Mouse (Mus musculus) midbrain, embryonic 10.5 days (tissue): ENCODE measurements around the gene Nebl. TPM values are rescaled to one million over a fixed set of nuclear protein-coding genes. Genes with fewer than 3 reads are reported as not detected.
A peak's percentile ranks its signal among the peaks of the same experiment; 100 is the strongest.

ENCODE experiments used
- DNase-seq: peaks from one replicate; pipeline ENCODE4 v3.0.0-alpha.2; 2017; ENCODE audit warnings: low spot score
- H3K27ac ChIP-seq: fragments of 300-500 bp; sonication (generic); replicated peaks from 2 replicates; pipeline ENCODE4 v1.5.1; 2016; ENCODE audit warnings: mild to moderate bottlenecking
- H3K27me3 ChIP-seq: fragments of 300-500 bp; sonication (generic); 2 replicates; pipeline ENCODE4 v1.6.1; 2016; ENCODE audit warnings: low read depth, mild to moderate bottlenecking; ENCODE audit not compliant: poor library complexity, severe bottlenecking
- H3K36me3 ChIP-seq: fragments of 300-500 bp; sonication (generic); 2 replicates; pipeline ENCODE4 v1.6.1; 2016; ENCODE audit warnings: mild to moderate bottlenecking, moderate library complexity
- H3K4me1 ChIP-seq: fragments of 300-500 bp; sonication (generic); 2 replicates; pipeline ENCODE4 v1.6.1; 2016
- H3K4me3 ChIP-seq: fragments of 300-500 bp; sonication (generic); 2 replicates; pipeline ENCODE4 v1.5.1; 2016; ENCODE audit warnings: mild to moderate bottlenecking, moderate library complexity
- H3K9me3 ChIP-seq: fragments of 300-500 bp; sonication (generic); replicated peaks from 2 replicates; pipeline ENCODE4 v1.6.1; 2016; ENCODE audit warnings: mild to moderate bottlenecking
- WGBS: fragments of 180-500 bp; shearing (Covaris S2); methylation state at CpG from one replicate; pipeline ENCODE4 v1.1.7; 2016; 5-methylcytosine and 5-hydroxymethylcytosine counted together
- polyA plus RNA-seq: library from polyadenylated mRNA; unstranded; fragments of >200 nt; fragmentation: Nextera tagmentation; extraction: Ambion mirVana; gene quantifications from 2 replicates; pipeline ENCODE4 v1.2.1, GENCODE M21; 2016

The Nebl gene
- polyA plus RNA-seq, 1 experiment from 2014 or later = 4.4 TPM

GRCm38 (mm10) chr2:17702481-17703169, 28.6 kb downstream of the Nebl start:
- WGBS = 70% methylated on average over 7 of the region's 7 CpGs
- no peak overlapping the region for H3K4me3 ChIP-seq
- no peak for DNase-seq
- H3K27me3 ChIP-seq = no peaks in the 10 kb centered on the region
- H3K9me3 ChIP-seq = no peaks in the 10 kb centered on the region
- H3K4me1 ChIP-seq = peaks cover 43% of the 10 kb centered on the region
- no peak overlapping the region for H3K27ac ChIP-seq
- H3K36me3 ChIP-seq = no peaks in the 10 kb centered on the region

- Histone ChIP-seq H3K4me3 (no peak overlapping the region), H3K9me3 (no peaks in the 10 kb centered on the region), H3K27ac (0 out of 2 replicates have a peak overlapping the region, but pooled peaks have one; percentile 14), H3K27me3 (no peaks in the 10 kb centered on the region), H3K4me1 (peaks cover 43% of the 10 kb centered on the region), H3K36me3 (no peaks in the 10 kb centered on the region)
- 51% methylated on average over 4 of the region's 4 CpGs for WGBS
- DNase-seq = peak; percentile 25
Observed at GRCm38 (mm10) chr2:17698161-17699087, 32.8 kb downstream of the Nebl start.

GRCm38 (mm10) chr2:17692926-17693325, 38.3 kb downstream of the Nebl start:
- DNase-seq = no peak
- H3K27me3 ChIP-seq = no peaks in the 10 kb centered on the region

GRCm38 (mm10) chr2:17690264-17690663, 41.0 kb downstream of the Nebl start:
- no peaks in the 10 kb centered on the region for H3K27me3 ChIP-seq
- H3K27ac ChIP-seq = no peak overlapping the region
- H3K4me3 ChIP-seq = no peak overlapping the region
- no peaks in the 10 kb centered on the region for H3K36me3 ChIP-seq
- H3K9me3 ChIP-seq = no peaks in the 10 kb centered on the region
- H3K4me1 ChIP-seq = peaks cover 6% of the 10 kb centered on the region
- 88% methylated on average over 5 of the region's 5 CpGs for WGBS
- no peak for DNase-seq

More at GRCm38 (mm10) chr2:17692926-17693325, 38.3 kb downstream of the Nebl start:
- H3K4me3 ChIP-seq = no peak overlapping the region
- H3K36me3 ChIP-seq = no peaks in the 10 kb centered on the region
- WGBS = 78% methylated on average over 2 of the region's 2 CpGs
- H3K27ac ChIP-seq = no peak overlapping the region
- H3K9me3 ChIP-seq = no peaks in the 10 kb centered on the region
- peaks cover 6% of the 10 kb centered on the region for H3K4me1 ChIP-seq

GRCm38 (mm10) chr2:17687141-17687540, 44.1 kb downstream of the Nebl start:
- 75% methylated on average over 6 of the region's 6 CpGs for WGBS
- Histone ChIP-seq H3K36me3 (no peaks in the 10 kb centered on the region), H3K9me3 (no peaks in the 10 kb centered on the region), H3K27ac (no peak overlapping the region), H3K27me3 (no peaks in the 10 kb centered on the region), H3K4me3 (no peak overlapping the region), H3K4me1 (peaks cover 3% of the 10 kb centered on the region; the same call in 1 of the 2 replicates)
- DNase-seq = no peak

- H3K4me1 ChIP-seq = peaks cover 3% of the 10 kb centered on the region; the same call in 1 of the 2 replicates
- 78% methylated on average over 4 of the region's 4 CpGs for WGBS
- no peak overlapping the region for H3K4me3 ChIP-seq
- DNase-seq = no peak
- no peak overlapping the region for H3K27ac ChIP-seq
- H3K27me3 ChIP-seq = no peaks in the 10 kb centered on the region
- H3K36me3 ChIP-seq = no peaks in the 10 kb centered on the region
- H3K9me3 ChIP-seq = no peaks in the 10 kb centered on the region
Observed at GRCm38 (mm10) chr2:17683326-17684040, 47.8 kb downstream of the Nebl start.

- WGBS = 94% methylated on average over 10 of the region's 10 CpGs
- no peak for DNase-seq
Observed at GRCm38 (mm10) chr2:17672156-17672555, 59.1 kb downstream of the Nebl start.

GRCm38 (mm10) chr2:17671566-17671965, 59.7 kb downstream of the Nebl start:
- 76% methylated on average over 8 of the region's 8 CpGs for WGBS
- H3K27ac ChIP-seq = peak overlapping the region; percentile 50

More at GRCm38 (mm10) chr2:17672156-17672555, 59.1 kb downstream of the Nebl start:
- Histone ChIP-seq H3K4me1 (peaks cover 37% of the 10 kb centered on the region), H3K27ac (no peak overlapping the region), H3K9me3 (no peaks in the 10 kb centered on the region), H3K27me3 (peaks cover 38% of the 10 kb centered on the region), H3K4me3 (no peak overlapping the region), H3K36me3 (no peaks in the 10 kb centered on the region)

GRCm38 (mm10) chr2:17669953-17670352, 61.3 kb downstream of the Nebl start:
- H3K27ac ChIP-seq = peak overlapping the region; percentile 81

More at GRCm38 (mm10) chr2:17671566-17671965, 59.7 kb downstream of the Nebl start:
- Histone ChIP-seq H3K4me3 (no peak overlapping the region), H3K27me3 (peaks cover 38% of the 10 kb centered on the region), H3K36me3 (no peaks in the 10 kb centered on the region), H3K9me3 (no peaks in the 10 kb centered on the region), H3K4me1 (peaks cover 37% of the 10 kb centered on the region)
- no peak for DNase-seq

GRCm38 (mm10) chr2:17669000-17669399, 62.3 kb downstream of the Nebl start:
- no peak for DNase-seq
- WGBS = 67% methylated on average over 2 of the region's 2 CpGs

More at GRCm38 (mm10) chr2:17669953-17670352, 61.3 kb downstream of the Nebl start:
- peak; percentile 64 for DNase-seq
- Histone ChIP-seq H3K4me3 (peak overlapping the region; percentile 41), H3K36me3 (no peaks in the 10 kb centered on the region), H3K4me1 (peaks cover 37% of the 10 kb centered on the region), H3K9me3 (no peaks in the 10 kb centered on the region), H3K27me3 (peaks cover 38% of the 10 kb centered on the region)
- 17% methylated on average over 10 of the region's 10 CpGs for WGBS

GRCm38 (mm10) chr2:17658176-17658575, 73.1 kb downstream of the Nebl start:
- no peak overlapping the region for H3K27ac ChIP-seq
- H3K4me1 ChIP-seq = peaks cover 6% of the 10 kb centered on the region; the same call in 1 of the 2 replicates
- no peak for DNase-seq
- no peaks in the 10 kb centered on the region for H3K36me3 ChIP-seq
- WGBS = 66% methylated on average over 5 of the region's 5 CpGs
- H3K9me3 ChIP-seq = no peaks in the 10 kb centered on the region
- no peaks in the 10 kb centered on the region for H3K27me3 ChIP-seq
- H3K4me3 ChIP-seq = no peak overlapping the region

More at GRCm38 (mm10) chr2:17669000-17669399, 62.3 kb downstream of the Nebl start:
- no peaks in the 10 kb centered on the region for H3K36me3 ChIP-seq
- no peaks in the 10 kb centered on the region for H3K9me3 ChIP-seq
- H3K4me3 ChIP-seq = no peak overlapping the region
- peaks cover 37% of the 10 kb centered on the region for H3K4me1 ChIP-seq
- H3K27ac ChIP-seq = peak overlapping the region; percentile 81; the same call in 1 of the 2 replicates
- peaks cover 38% of the 10 kb centered on the region for H3K27me3 ChIP-seq

GRCm38 (mm10) chr2:17650147-17650834, 81.0 kb downstream of the Nebl start:
- H3K4me3 ChIP-seq = no peak overlapping the region
- H3K36me3 ChIP-seq = no peaks in the 10 kb centered on the region
- H3K9me3 ChIP-seq = no peaks in the 10 kb centered on the region
- H3K27me3 ChIP-seq = peaks cover 17% of the 10 kb centered on the region
- 76% methylated on average over 10 of the region's 10 CpGs for WGBS
- DNase-seq = no peak
- no peaks in the 10 kb centered on the region for H3K4me1 ChIP-seq
- H3K27ac ChIP-seq = no peak overlapping the region
